Mouse (Mus musculus): ENCODE data around the gene A930018P22Rik.

DNA sequence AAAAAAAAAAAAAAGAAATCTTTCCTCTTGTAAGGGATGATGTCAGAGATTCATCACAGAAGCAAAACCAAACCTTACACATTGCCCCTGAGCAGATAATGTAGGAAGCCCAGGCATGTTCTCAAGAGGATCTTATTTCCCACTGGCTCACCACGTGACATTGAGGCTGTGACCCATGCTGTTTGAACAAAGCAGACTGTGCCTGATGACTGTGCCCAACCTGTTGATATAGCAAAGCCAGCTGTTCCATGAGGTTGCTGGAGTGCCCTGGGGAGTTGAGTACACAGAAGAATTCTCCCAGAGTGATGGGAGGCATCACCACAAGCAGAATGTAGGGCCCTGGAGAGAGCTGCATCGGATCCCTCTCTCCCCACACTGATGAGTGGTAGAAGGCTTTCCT, 13.4 kb downstream of the A930018P22Rik start:
- no peak for TF ChIP-seq EP300 (IDR thresholded peaks at IDR 0.05; ENCODE audit: low read depth)
- TF ChIP-seq CTCF (IDR thresholded peaks at IDR 0.05; ENCODE audit: low read depth), result no peak

Measured in liver, embryonic 14.5 days (tissue).